Mouse (Mus musculus): Measurements from ENCODE around the gene Ssrp1. TPM values are rescaled to one million over a fixed set of nuclear protein-coding genes. Genes with fewer than 3 reads are reported as not detected.

Ssrp1 gene
- polyA plus RNA-seq, 1 experiment from 2014 or later: 309 TPM

GRCm38 (mm10) chr2:85013826-85014587 is 23.0 kb upstream of the Ssrp1 start:
- H3K4me1 ChIP-seq: no peaks in the 10 kb centered on the region
- no peak overlapping the region for H3K4me3 ChIP-seq (replicated peaks)
- 84% methylated on average over 5 of the region's 5 CpGs for WGBS
- no peaks in the 10 kb centered on the region for H3K9me3 ChIP-seq
- no peak overlapping the region for H3K27ac ChIP-seq
- H3K4me2 ChIP-seq: no peak overlapping the region
- H3K36me3 ChIP-seq (replicated peaks): no peaks in the 10 kb centered on the region
- no peaks in the 10 kb centered on the region for H3K27me3 ChIP-seq
- ATAC-seq (ENCODE audit: low FRiP score): no peak
- no peak overlapping the region for H3K9ac ChIP-seq

DNA sequence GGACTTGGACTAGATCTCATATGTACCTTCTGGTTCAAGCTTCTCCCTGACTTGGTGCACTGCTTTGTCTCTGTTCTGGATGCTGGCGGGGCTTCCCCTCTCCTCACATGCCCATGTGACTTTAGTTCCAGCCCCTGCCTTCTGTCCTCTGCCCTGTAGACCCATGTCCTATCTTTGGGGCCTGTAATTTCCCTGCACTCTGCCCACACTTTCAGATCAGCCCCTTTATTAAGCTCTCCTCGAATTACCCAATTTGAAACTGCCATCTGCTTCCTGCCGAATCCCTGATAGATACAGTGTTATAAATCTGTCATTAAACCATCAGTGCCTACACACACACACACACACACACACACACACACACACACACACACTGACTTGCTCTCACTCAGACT is 22.4 kb upstream of the Ssrp1 start:
- Histone ChIP-seq H3K4me1 (no peaks in the 10 kb centered on the region), H3K4me2 (no peak overlapping the region), H3K4me3 (replicated peaks) (no peak overlapping the region), H3K9me3 (no peaks in the 10 kb centered on the region), H3K9ac (no peak overlapping the region), H3K36me3 (replicated peaks) (no peaks in the 10 kb centered on the region), H3K27me3 (no peaks in the 10 kb centered on the region), H3K27ac (no peak overlapping the region)
- WGBS: 70% methylated on average over 3 of the region's 3 CpGs
- ATAC-seq (ENCODE audit: low FRiP score): no peak

- no peaks in the 10 kb centered on the region for H3K27me3 ChIP-seq
- no peaks in the 10 kb centered on the region for H3K9me3 ChIP-seq
- H3K4me3 ChIP-seq (replicated peaks): no peak overlapping the region
- no peak overlapping the region for H3K4me2 ChIP-seq
- WGBS: 21% methylated on average over 4 of the region's 4 CpGs
- H3K9ac ChIP-seq: no peak overlapping the region
- H3K4me1 ChIP-seq: no peaks in the 10 kb centered on the region
- no peak overlapping the region for H3K27ac ChIP-seq
- H3K36me3 ChIP-seq (replicated peaks): no peaks in the 10 kb centered on the region
- no peak for ATAC-seq (ENCODE audit: low FRiP score)
Measured at GRCm38 (mm10) chr2:85022043-85022442, 15.0 kb upstream of the Ssrp1 start.

- H3K4me2 ChIP-seq: no peak overlapping the region
- no peaks in the 10 kb centered on the region for H3K4me1 ChIP-seq
- WGBS: 91% methylated on average over 3 of the region's 3 CpGs
- H3K4me3 ChIP-seq (replicated peaks): no peak overlapping the region
- H3K27ac ChIP-seq: no peak overlapping the region
- H3K9ac ChIP-seq: no peak overlapping the region
- H3K36me3 ChIP-seq (replicated peaks): no peaks in the 10 kb centered on the region
- no peaks in the 10 kb centered on the region for H3K27me3 ChIP-seq
- no peak for ATAC-seq (ENCODE audit: low FRiP score)
- no peaks in the 10 kb centered on the region for H3K9me3 ChIP-seq
Measured at GRCm38 (mm10) chr2:85026178-85026577, 10.9 kb upstream of the Ssrp1 start.

- no peak overlapping the region for H3K9ac ChIP-seq
- no peak overlapping the region for H3K4me2 ChIP-seq
- ATAC-seq (ENCODE audit: low FRiP score): no peak
- H3K36me3 ChIP-seq (replicated peaks): no peaks in the 10 kb centered on the region
- no peaks in the 10 kb centered on the region for H3K9me3 ChIP-seq
- H3K27ac ChIP-seq: no peak overlapping the region
- WGBS: 79% methylated on average over 5 of the region's 5 CpGs
- no peak overlapping the region for H3K4me3 ChIP-seq (replicated peaks)
- H3K27me3 ChIP-seq: no peaks in the 10 kb centered on the region
- H3K4me1 ChIP-seq: no peaks in the 10 kb centered on the region
Measured at GRCm38 (mm10) chr2:85027281-85027680, 9.8 kb upstream of the Ssrp1 start.

DNA sequence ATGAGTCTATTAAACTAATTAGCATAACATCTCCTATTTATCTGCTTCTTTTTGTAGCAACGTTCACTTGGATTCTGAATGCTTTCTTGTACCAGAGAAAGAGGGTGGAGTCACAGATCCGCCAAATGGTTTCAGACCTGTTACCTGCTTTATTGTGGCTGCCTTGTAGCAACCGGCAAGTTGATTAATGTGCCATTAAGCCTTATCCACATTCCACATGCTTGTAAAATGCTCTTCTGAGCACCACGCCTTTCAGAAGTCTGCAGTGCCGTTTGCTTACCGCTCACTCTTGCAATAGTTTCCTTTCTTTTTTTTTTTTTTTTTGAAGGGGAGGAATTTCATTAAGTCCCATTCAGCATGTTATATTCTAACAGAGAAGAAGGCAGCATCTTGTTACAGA is 7.1 kb upstream of the Ssrp1 start:
- H3K9me3 ChIP-seq: no peaks in the 10 kb centered on the region
- H3K4me1 ChIP-seq: no peaks in the 10 kb centered on the region
- peaks cover 3% of the 10 kb centered on the region; the same call in 1 of the 2 replicates for H3K27me3 ChIP-seq
- WGBS: 71% methylated on average over 6 of the region's 6 CpGs
- H3K36me3 ChIP-seq (replicated peaks): no peaks in the 10 kb centered on the region
- ATAC-seq (ENCODE audit: low FRiP score): no peak
- no peak overlapping the region for H3K9ac ChIP-seq
- H3K4me3 ChIP-seq (replicated peaks): no peak overlapping the region
- H3K4me2 ChIP-seq: no peak overlapping the region
- no peak overlapping the region for H3K27ac ChIP-seq

GRCm38 (mm10) chr2:85030989-85031388 is 6.0 kb upstream of the Ssrp1 start:
- Histone ChIP-seq H3K9ac (no peak overlapping the region), H3K36me3 (replicated peaks) (no peaks in the 10 kb centered on the region), H3K4me1 (peaks cover 1% of the 10 kb centered on the region; the same call in 1 of the 2 replicates), H3K4me3 (replicated peaks) (no peak overlapping the region), H3K27me3 (peaks cover 3% of the 10 kb centered on the region; the same call in 1 of the 2 replicates), H3K4me2 (no peak overlapping the region), H3K27ac (no peak overlapping the region), H3K9me3 (no peaks in the 10 kb centered on the region)
- 75% methylated on average over 6 of the region's 6 CpGs for WGBS
- no peak for ATAC-seq (ENCODE audit: low FRiP score)

- Histone ChIP-seq H3K27ac (no peak overlapping the region), H3K4me1 (peaks cover 12% of the 10 kb centered on the region), H3K4me3 (replicated peaks) (no peak overlapping the region), H3K9me3 (no peaks in the 10 kb centered on the region), H3K9ac (no peak overlapping the region), H3K4me2 (no peak overlapping the region), H3K36me3 (replicated peaks) (no peaks in the 10 kb centered on the region), H3K27me3 (peaks cover 3% of the 10 kb centered on the region; the same call in 1 of the 2 replicates)
- no peak for ATAC-seq (ENCODE audit: low FRiP score)
- WGBS: 87% methylated on average over 2 of the region's 2 CpGs
Measured at GRCm38 (mm10) chr2:85033121-85033520, 3.9 kb upstream of the Ssrp1 start.

DNA sequence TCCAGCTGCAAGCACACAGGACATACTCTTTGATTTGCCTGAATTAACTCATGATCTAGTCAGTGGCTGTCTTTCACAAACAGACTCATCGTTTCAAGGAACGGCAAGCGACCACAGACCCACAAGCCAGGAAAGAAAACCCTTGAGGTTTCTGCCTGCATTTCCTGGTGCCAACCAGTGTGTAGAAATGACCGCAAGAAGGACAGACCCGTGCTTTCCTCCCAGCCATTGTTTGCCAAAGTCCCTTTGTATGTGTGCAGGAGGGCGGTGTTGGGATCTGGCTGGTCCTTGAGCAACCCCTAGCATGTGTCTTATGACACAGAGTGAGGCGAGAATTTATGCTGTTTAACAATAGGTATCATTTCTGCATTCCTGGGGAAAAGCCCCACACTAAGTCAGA is 2.9 kb upstream of the Ssrp1 start:
- no peak overlapping the region for H3K4me2 ChIP-seq
- H3K4me1 ChIP-seq: peaks cover 18% of the 10 kb centered on the region
- ATAC-seq (ENCODE audit: low FRiP score): no peak
- no peak overlapping the region for H3K9ac ChIP-seq
- H3K27ac ChIP-seq: no peak overlapping the region
- WGBS: 85% methylated on average over 7 of the region's 7 CpGs
- peaks cover under 1% of the 10 kb centered on the region; the same call in 1 of the 2 replicates for H3K36me3 ChIP-seq (replicated peaks)
- H3K4me3 ChIP-seq (replicated peaks): no peak overlapping the region
- H3K27me3 ChIP-seq: peaks cover 3% of the 10 kb centered on the region; the same call in 1 of the 2 replicates
- no peaks in the 10 kb centered on the region for H3K9me3 ChIP-seq

GRCm38 (mm10) chr2:85036507-85037046 is 457 bp upstream of the Ssrp1 start:
- peaks cover 18% of the 10 kb centered on the region for H3K4me1 ChIP-seq
- H3K9ac ChIP-seq: peak overlapping the region; percentile 92
- H3K36me3 ChIP-seq (replicated peaks): peaks cover 24% of the 10 kb centered on the region
- H3K9me3 ChIP-seq: no peaks in the 10 kb centered on the region
- peak overlapping the region; percentile 85; the same call in 1 of the 2 replicates for H3K27ac ChIP-seq
- peaks cover 3% of the 10 kb centered on the region; the same call in 1 of the 2 replicates for H3K27me3 ChIP-seq
- H3K4me2 ChIP-seq: peak overlapping the region; percentile 82
- ATAC-seq (ENCODE audit: low FRiP score): peak; percentile 57
- WGBS: 9% methylated on average over 11 of the region's 11 CpGs
- H3K4me3 ChIP-seq (replicated peaks): peak overlapping the region; percentile 76

- peak overlapping the region; percentile 92 for H3K9ac ChIP-seq
- ATAC-seq (ENCODE audit: low FRiP score): no peak
- peak overlapping the region; percentile 76 for H3K4me3 ChIP-seq (replicated peaks)
- 80% methylated on average over 13 of the region's 13 CpGs for WGBS
- H3K4me2 ChIP-seq: peak overlapping the region; percentile 82
- peaks cover 42% of the 10 kb centered on the region for H3K36me3 ChIP-seq (replicated peaks)
- H3K9me3 ChIP-seq: no peaks in the 10 kb centered on the region
- peaks cover 18% of the 10 kb centered on the region for H3K4me1 ChIP-seq
- H3K27ac ChIP-seq: no peak overlapping the region
- H3K27me3 ChIP-seq: no peaks in the 10 kb centered on the region; the same call in 1 of the 2 replicates
Measured at GRCm38 (mm10) chr2:85038336-85038735, 1.3 kb downstream of the Ssrp1 start.

- Histone ChIP-seq H3K27me3 (no peaks in the 10 kb centered on the region), H3K9ac (no peak overlapping the region), H3K36me3 (replicated peaks) (peaks cover 78% of the 10 kb centered on the region), H3K4me3 (replicated peaks) (no peak overlapping the region), H3K4me1 (peaks cover 13% of the 10 kb centered on the region), H3K9me3 (no peaks in the 10 kb centered on the region), H3K4me2 (no peak overlapping the region), H3K27ac (no peak overlapping the region)
- 94% methylated on average over 7 of the region's 7 CpGs for WGBS
- no peak for ATAC-seq (ENCODE audit: low FRiP score)
Measured at GRCm38 (mm10) chr2:85043623-85044022, 6.6 kb downstream of the Ssrp1 start.

DNA sequence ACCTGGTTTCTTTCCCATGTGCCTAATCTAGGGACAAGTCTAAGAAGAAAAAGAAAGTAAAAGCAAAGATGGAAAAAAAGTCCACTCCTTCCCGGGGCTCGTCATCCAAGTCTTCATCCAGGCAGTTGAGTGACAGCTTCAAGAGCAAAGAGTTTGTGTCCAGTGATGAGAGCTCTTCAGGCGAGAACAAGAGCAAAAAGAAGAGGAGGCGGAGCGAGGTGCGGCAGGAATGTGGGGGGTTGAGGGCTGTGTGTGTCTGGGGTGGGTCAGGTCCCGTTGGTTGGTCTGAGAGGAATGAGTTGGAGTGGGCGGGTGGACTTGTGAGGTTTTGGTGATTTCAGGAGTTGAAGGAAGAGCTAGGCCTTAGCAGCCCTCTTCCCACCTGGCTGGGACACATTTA is 9.2 kb downstream of the Ssrp1 start:
- 68% methylated on average over 8 of the region's 8 CpGs for WGBS
- no peaks in the 10 kb centered on the region for H3K9me3 ChIP-seq
- H3K9ac ChIP-seq: no peak overlapping the region
- H3K4me3 ChIP-seq (replicated peaks): no peak overlapping the region
- H3K27ac ChIP-seq: no peak overlapping the region
- no peak overlapping the region for H3K4me2 ChIP-seq
- peaks cover 37% of the 10 kb centered on the region for H3K4me1 ChIP-seq
- ATAC-seq (ENCODE audit: low FRiP score): no peak
- no peaks in the 10 kb centered on the region for H3K27me3 ChIP-seq
- peaks cover 57% of the 10 kb centered on the region for H3K36me3 ChIP-seq (replicated peaks)

Data from forebrain, embryonic 12.5 days (tissue).